Mouse (Mus musculus) hindbrain, embryonic 13.5 days (tissue): Measurements from ENCODE around the gene Tgfbr3l. TPM values are rescaled to one million over a fixed set of nuclear protein-coding genes. Genes with fewer than 3 reads are reported as not detected.

Source experiments
- ATAC-seq: fragments of 200-750 bp; cut with Nextera tagmentation; 2 replicates; pipeline ENCODE4 v1.8.0; 2017; ENCODE audit warnings: moderate TSS enrichment; ENCODE audit not compliant: low FRiP score
- H3K27ac ChIP-seq: fragments of 300-500 bp; sonication (generic); 2 replicates; pipeline ENCODE4 v1.5.1; 2015; ENCODE audit warnings: inconsistent platforms, mild to moderate bottlenecking, moderate library complexity
- H3K27me3 ChIP-seq: fragments of 300-500 bp; sonication (generic); 2 replicates; pipeline ENCODE4 v1.6.1; 2015; ENCODE audit warnings: mild to moderate bottlenecking, inconsistent platforms
- H3K36me3 ChIP-seq: fragments of 300-500 bp; sonication (generic); 2 replicates; pipeline ENCODE4 v1.6.1; 2015; ENCODE audit warnings: mild to moderate bottlenecking, inconsistent platforms
- H3K4me1 ChIP-seq: fragments of 300-500 bp; sonication (generic); replicated peaks from 2 replicates; pipeline ENCODE4 v1.6.1; 2015; ENCODE audit warnings: inconsistent platforms
- H3K4me2 ChIP-seq: fragments of 300-500 bp; sonication (generic); 2 replicates; pipeline ENCODE4 v1.6.1; 2015; ENCODE audit warnings: inconsistent platforms, mild to moderate bottlenecking, moderate library complexity
- H3K4me3 ChIP-seq: fragments of 300-500 bp; sonication (generic); 2 replicates; pipeline ENCODE4 v1.5.1; 2015; ENCODE audit warnings: mild to moderate bottlenecking, inconsistent platforms
- H3K9ac ChIP-seq: fragments of 300-500 bp; sonication (generic); 2 replicates; pipeline ENCODE4 v1.6.1; 2015; ENCODE audit warnings: mild to moderate bottlenecking, inconsistent platforms
- H3K9me3 ChIP-seq: fragments of 300-500 bp; sonication (generic); 2 replicates; pipeline ENCODE4 v1.6.1; 2016; ENCODE audit warnings: inconsistent platforms
- WGBS: fragments of 180-500 bp; shearing (Covaris S2); methylation state at CpG from one replicate; pipeline ENCODE4 v1.1.7; 2015; 5-methylcytosine and 5-hydroxymethylcytosine counted together
- polyA plus RNA-seq: library from polyadenylated mRNA; unstranded; fragments of >200 nt; fragmentation: Nextera tagmentation; extraction: Ambion mirVana; gene quantifications from 2 replicates; pipeline ENCODE4 v1.2.1, GENCODE M21; 2015

Tgfbr3l gene
- 5.0 and 5.2 TPM in 2 replicates for polyA plus RNA-seq

DNA sequence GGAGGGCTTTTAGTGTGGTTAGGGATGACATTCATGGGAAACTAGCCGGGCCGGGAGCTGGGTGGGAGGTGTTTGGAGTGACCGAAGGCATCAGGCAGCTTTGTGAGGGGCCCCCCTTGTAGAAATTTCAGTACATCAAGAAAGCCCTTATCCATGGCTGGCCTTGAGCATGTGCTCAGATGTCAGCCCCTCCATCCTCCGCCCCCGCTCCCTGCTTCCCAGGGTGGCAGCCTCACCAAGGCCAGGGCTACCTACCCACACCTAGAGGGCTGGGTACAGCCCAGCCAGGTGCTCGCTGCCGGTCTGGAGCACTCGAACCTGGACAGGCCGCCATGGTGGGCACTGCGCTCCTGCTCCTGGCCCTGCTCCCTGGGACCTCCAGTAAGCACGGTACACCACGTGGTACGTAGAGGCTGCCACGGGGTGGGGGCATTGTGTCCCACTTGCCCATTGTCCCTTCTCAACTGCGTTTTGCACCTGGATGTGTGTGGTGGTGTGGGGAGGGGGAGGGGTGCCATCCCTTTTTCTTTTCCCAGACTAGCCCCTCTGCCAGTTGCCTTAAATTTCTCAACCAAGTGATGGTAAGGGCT lies at the start of gene Tgfbr3l:
Gene Tgfbr3l (plus strand): TSS at position 264 of the 590 bp plus-strand sequence.
- H3K9ac ChIP-seq = peak within 1 kb of the TSS; percentile 46; the same call in 1 of the 2 replicates
- no peak for ATAC-seq
- H3K36me3 ChIP-seq = peaks cover 63% of the 10 kb centered on the region
- no peak within 1 kb of the TSS for H3K27ac ChIP-seq
- WGBS = 80% methylated on average over 15 of the region's 15 CpGs
- peaks cover 29% of the 10 kb centered on the region for H3K4me1 ChIP-seq
- H3K4me2 ChIP-seq = no peak within 1 kb of the TSS
- no peaks in the 10 kb centered on the region for H3K9me3 ChIP-seq
- H3K27me3 ChIP-seq = peaks cover 22% of the 10 kb centered on the region
- H3K4me3 ChIP-seq = no peak within 1 kb of the TSS

- Histone ChIP-seq H3K27ac (no peak overlapping the region), H3K9me3 (no peaks in the 10 kb centered on the region), H3K4me3 (no peak overlapping the region), H3K27me3 (peaks cover 38% of the 10 kb centered on the region), H3K4me2 (no peak overlapping the region), H3K36me3 (peaks cover 97% of the 10 kb centered on the region), H3K4me1 (peaks cover 10% of the 10 kb centered on the region), H3K9ac (no peak overlapping the region)
- no peak for ATAC-seq
- 72% methylated on average over 2 of the region's 2 CpGs for WGBS
Measured at GRCm38 (mm10) chr8:4201321-4201720, 46.7 kb upstream of the Tgfbr3l start.

GRCm38 (mm10) chr8:4205246-4206123 lies 42.5 kb upstream of the Tgfbr3l start:
- peaks cover 48% of the 10 kb centered on the region for H3K27me3 ChIP-seq
- 21% methylated on average over 38 of the region's 38 CpGs for WGBS
- peaks cover 33% of the 10 kb centered on the region for H3K4me1 ChIP-seq
- H3K4me3 ChIP-seq = no peak overlapping the region
- no peaks in the 10 kb centered on the region for H3K9me3 ChIP-seq
- H3K4me2 ChIP-seq = no peak overlapping the region
- H3K27ac ChIP-seq = no peak overlapping the region
- H3K36me3 ChIP-seq = peaks cover 96% of the 10 kb centered on the region
- ATAC-seq = no peak; the same call in 1 of the 2 replicates
- peak overlapping the region; percentile 43 for H3K9ac ChIP-seq

DNA sequence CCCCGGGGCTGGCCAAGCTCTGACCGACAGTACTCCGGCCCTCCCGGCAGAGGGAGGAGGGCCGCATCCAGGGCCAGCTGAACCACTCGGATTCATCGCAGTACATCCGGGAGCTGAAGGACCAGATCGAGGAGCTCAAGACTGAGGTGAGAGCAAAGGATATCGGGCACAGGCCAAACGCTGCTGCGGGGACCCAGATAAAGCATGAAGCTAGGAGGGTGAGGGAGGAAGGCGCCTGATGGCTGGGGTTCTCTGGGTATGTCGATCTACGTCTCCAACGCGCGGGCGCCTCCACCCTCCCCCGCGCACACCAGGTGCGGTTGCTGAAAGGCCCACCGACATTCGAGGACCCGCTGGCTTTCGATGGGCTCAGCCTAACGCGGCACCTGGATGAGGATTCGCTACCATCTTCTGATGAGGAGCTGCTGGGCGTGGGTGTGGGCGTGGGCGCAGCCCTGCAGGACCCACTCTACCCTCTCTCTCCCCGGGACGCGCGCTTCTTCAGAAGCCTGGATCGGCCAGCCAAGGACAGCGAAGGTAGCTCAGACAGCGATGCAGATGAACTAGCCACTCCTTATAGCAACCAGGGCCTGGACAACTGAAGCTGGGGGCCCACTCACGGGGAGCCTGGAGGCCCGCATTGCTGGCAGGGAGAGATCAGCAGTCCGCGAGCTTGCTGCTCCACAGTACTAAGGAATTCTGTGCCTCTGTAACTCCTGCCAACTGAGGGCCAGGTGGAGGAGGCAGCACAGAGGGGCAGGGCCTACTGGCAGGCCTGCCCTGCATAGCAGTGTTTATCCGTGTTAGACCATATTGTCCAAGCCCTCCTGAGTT lies 41.6 kb upstream of the Tgfbr3l start:
- Histone ChIP-seq H3K4me1 (peaks cover 41% of the 10 kb centered on the region), H3K27me3 (peaks cover 48% of the 10 kb centered on the region), H3K4me3 (peak overlapping the region; percentile 3; the same call in 1 of the 2 replicates), H3K36me3 (peaks cover 96% of the 10 kb centered on the region), H3K9ac (peak overlapping the region; percentile 43), H3K27ac (no peak overlapping the region), H3K9me3 (no peaks in the 10 kb centered on the region), H3K4me2 (peak overlapping the region; percentile 15; the same call in 1 of the 2 replicates)
- WGBS = 16% methylated on average over 44 of the region's 44 CpGs
- 0 out of 2 replicates have a peak, but pooled peaks have one; percentile 1 for ATAC-seq

GRCm38 (mm10) chr8:4207016-4207350 lies 41.0 kb upstream of the Tgfbr3l start:
- Histone ChIP-seq H3K9ac (peak overlapping the region; percentile 43), H3K36me3 (peaks cover 91% of the 10 kb centered on the region), H3K9me3 (no peaks in the 10 kb centered on the region), H3K4me3 (peak overlapping the region; percentile 3; the same call in 1 of the 2 replicates), H3K27me3 (peaks cover 48% of the 10 kb centered on the region), H3K27ac (no peak overlapping the region), H3K4me1 (peaks cover 44% of the 10 kb centered on the region), H3K4me2 (peak overlapping the region; percentile 15; the same call in 1 of the 2 replicates)
- no peak for ATAC-seq
- WGBS = 66% methylated on average over 2 of the region's 2 CpGs

DNA sequence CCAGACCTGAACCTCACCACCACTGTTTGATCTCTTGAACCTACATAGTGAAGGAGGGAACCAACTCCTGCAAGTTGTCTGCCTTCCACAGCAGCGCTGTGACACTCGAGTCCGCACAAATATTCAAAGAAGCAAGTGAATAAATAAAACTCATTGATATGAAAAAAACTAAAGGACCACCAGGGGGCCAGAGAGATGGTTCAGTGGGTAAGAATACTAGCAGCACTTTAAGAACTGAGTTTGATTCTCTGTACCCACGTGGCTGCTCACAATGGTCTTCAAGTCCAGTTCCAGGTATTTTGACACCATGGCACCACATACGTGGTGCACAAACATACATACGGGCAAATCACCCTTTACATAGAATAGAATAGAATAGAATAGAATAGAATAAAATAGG lies 36.9 kb upstream of the Tgfbr3l start:
- Histone ChIP-seq H3K9me3 (no peaks in the 10 kb centered on the region), H3K27ac (no peak overlapping the region), H3K4me2 (no peak overlapping the region), H3K4me1 (peaks cover 73% of the 10 kb centered on the region), H3K4me3 (no peak overlapping the region), H3K9ac (no peak overlapping the region), H3K27me3 (peaks cover 12% of the 10 kb centered on the region), H3K36me3 (peaks cover 61% of the 10 kb centered on the region)
- 72% methylated on average over 6 of the region's 6 CpGs for WGBS
- no peak for ATAC-seq

DNA sequence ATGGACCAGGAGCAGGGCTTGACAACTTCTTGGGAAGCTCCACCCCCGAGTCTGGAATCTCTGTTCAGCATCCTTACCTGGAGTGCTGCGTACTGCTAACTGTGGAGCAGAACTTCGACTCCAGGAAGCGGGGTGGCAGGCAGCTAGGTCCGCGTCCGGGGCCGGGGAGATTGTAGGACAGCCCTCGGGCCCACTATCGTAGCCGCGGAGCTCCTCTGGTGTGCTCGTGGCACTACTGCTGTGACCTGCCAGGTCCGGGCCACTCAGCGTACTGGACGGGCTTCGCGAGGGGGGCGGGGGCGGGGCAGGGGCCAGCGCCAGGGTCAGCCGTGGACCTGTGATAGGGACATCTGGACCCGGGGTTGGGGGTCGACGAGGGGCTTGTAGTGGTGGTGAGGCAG lies 35.2 kb upstream of the Tgfbr3l start:
- Histone ChIP-seq H3K27me3 (no peaks in the 10 kb centered on the region), H3K36me3 (peaks cover 45% of the 10 kb centered on the region), H3K9ac (peak overlapping the region; percentile 93), H3K9me3 (no peaks in the 10 kb centered on the region), H3K4me3 (peak overlapping the region; percentile 50), H3K4me2 (peak overlapping the region; percentile 87), H3K27ac (peak overlapping the region; percentile 63), H3K4me1 (peaks cover 64% of the 10 kb centered on the region)
- 2% methylated on average over 25 of the region's 25 CpGs for WGBS
- no peak for ATAC-seq

DNA sequence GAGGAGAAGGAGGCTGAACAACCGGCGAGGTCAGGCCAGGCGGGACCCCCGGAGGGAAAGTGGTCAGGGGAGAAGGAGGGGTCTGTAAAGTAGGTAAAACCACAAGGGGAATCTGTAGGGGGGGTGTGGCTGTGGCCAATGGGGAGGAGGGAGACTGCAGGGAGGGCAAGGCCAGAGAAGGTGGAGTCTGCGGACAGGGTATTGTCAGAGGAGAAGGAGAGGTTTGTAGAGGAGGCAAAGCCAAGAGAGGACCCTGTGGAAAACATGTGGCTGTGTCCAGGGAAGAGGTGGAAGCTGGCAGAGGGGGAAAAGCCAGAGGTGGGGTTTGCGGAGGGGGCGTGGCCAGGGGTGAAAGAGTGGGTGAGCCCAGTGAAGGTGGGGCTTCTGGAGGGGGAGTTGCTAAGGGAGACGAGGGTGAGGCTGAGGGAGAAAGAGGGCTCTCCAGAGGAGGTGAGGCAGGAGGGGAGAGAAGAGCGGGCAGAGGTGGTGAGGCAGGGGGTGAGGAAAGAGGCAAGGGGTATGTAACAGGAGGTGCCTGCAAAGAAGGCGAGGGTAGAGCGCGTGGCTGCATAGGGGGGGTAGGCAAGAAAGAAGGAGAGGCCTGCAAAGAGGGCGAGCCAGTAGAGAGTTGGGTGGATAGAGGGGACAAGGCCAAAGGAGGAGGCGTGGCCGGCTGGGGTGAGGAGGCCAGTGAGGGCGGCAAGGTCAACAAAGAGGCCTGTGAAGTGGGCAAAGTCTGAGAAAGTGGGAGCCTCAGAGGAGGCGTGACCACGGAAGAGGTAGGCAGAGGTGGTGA lies 34.6 kb upstream of the Tgfbr3l start:
- H3K27me3 ChIP-seq = no peaks in the 10 kb centered on the region
- H3K4me1 ChIP-seq = peaks cover 62% of the 10 kb centered on the region
- peak overlapping the region; percentile 87 for H3K4me2 ChIP-seq
- peak overlapping the region; percentile 93 for H3K9ac ChIP-seq
- H3K36me3 ChIP-seq = peaks cover 40% of the 10 kb centered on the region
- H3K9me3 ChIP-seq = no peaks in the 10 kb centered on the region
- WGBS = 4% methylated on average over 18 of the region's 18 CpGs
- peak overlapping the region; percentile 63 for H3K27ac ChIP-seq
- peak overlapping the region; percentile 50 for H3K4me3 ChIP-seq
- peak; percentile 5 for ATAC-seq

DNA sequence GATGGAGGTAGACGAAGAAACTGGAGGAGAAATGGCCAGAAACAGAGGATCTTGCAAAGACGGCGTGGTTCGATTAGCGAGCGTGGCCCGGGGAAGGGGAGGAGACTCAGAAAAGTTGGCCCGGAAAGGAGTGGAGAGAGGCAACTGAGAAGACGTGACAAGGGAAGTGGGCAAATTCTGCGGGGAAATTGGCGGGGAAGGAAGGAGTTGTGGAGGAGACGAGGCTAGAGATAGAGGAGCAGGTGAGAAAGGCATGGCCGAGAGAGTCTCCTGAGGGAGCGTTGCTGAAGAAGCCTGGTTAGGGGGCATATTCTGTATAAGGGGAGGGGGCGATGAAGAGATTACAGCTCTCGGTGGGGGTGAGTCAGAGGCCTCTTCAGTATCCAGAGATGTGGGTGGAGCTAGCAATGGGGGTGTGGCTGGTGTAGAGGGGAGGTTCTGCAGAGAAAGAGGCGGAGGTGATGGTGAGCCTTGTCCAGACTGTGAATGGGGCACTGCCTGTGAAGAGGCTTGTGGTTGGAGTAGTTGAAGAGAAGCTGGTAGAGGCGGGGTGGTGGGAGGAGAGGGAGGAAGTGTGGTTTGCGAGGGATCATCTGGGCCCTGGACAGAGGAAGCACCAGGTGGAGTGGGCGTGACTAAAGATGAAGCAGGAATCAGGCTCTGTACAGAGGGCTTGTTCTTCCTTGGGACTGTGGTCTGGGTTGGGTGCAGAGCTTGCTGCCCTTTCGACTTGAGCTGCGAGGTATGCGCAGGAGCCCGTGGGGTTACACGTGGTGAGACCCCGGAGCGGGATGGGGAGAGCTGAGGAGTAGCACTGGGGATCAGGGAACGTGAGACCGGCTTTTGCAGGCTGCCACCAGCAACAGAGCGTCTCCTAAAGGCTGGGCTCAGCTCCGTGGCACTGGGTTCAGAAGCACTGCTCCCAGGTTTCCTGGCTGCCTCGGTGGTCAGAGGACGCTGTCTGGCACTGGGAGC lies 33.7 kb upstream of the Tgfbr3l start:
- Histone ChIP-seq H3K9me3 (no peaks in the 10 kb centered on the region), H3K36me3 (peaks cover 31% of the 10 kb centered on the region), H3K27me3 (no peaks in the 10 kb centered on the region), H3K27ac (peak overlapping the region; percentile 63; the same call in 1 of the 2 replicates), H3K4me2 (peak overlapping the region; percentile 87), H3K4me1 (peaks cover 59% of the 10 kb centered on the region), H3K9ac (peak overlapping the region; percentile 93), H3K4me3 (peak overlapping the region; percentile 50)
- WGBS = 10% methylated on average over 33 of the region's 33 CpGs
- ATAC-seq = no peak

- H3K27me3 ChIP-seq = 0 out of 2 replicates have a peak, but pooled peaks cover 2% of the 10 kb centered on the region
- H3K4me1 ChIP-seq = peaks cover 50% of the 10 kb centered on the region
Measured at GRCm38 (mm10) chr8:4216296-4216695, 31.7 kb upstream of the Tgfbr3l start.

More at GRCm38 (mm10) chr8:4216296-4216695, 31.7 kb upstream of the Tgfbr3l start:
- peak overlapping the region; percentile 87 for H3K4me2 ChIP-seq
- ATAC-seq = peak; percentile 4; the same call in 1 of the 2 replicates
- WGBS = 2% methylated on average over 18 of the region's 18 CpGs
- peak overlapping the region; percentile 68 for H3K4me3 ChIP-seq
- H3K36me3 ChIP-seq = peaks cover 12% of the 10 kb centered on the region
- H3K27ac ChIP-seq = peak overlapping the region; percentile 97
- peak overlapping the region; percentile 93 for H3K9ac ChIP-seq
- H3K9me3 ChIP-seq = no peaks in the 10 kb centered on the region
